Mouse (Mus musculus): ENCODE measurements around the gene Ppp1ca. TPM values are rescaled to one million over a fixed set of nuclear protein-coding genes. Genes with fewer than 3 reads are reported as not detected.

Gene Ppp1ca
- polyA plus RNA-seq, 1 experiment from 2014 or later = 866 TPM

GRCm38 (mm10) chr19:4162646-4163542, 29.0 kb upstream of the Ppp1ca start, which contains the start of gene Rps6kb2:
TSS of gene Rps6kb2 (minus strand) at chr19:4163354.
- WGBS = 7% methylated on average over 42 of the region's 42 CpGs
- peak within 1 kb of the TSS; percentile 44 for H3K27ac ChIP-seq (ENCODE audit: low read length)
- peak within 1 kb of the TSS; percentile 98 for H3K4me2 ChIP-seq (ENCODE audit: low read depth, low read length)
- no peaks in the 10 kb centered on the region for H3K27me3 ChIP-seq (ENCODE audit: control insufficient read depth, insufficient read depth, low read length)
- no peaks in the 10 kb centered on the region for H3K9me3 ChIP-seq (replicated peaks; ENCODE audit: control insufficient read depth, low read length)
- peak; percentile 78 for ATAC-seq (replicated peaks; ENCODE audit: extremely low read depth, insufficient read depth, low FRiP score)
- H3K4me1 ChIP-seq (ENCODE audit: control insufficient read depth, insufficient read depth, low read length) = peaks cover 24% of the 10 kb centered on the region
- H3K9ac ChIP-seq (ENCODE audit: low read length) = peak within 1 kb of the TSS; percentile 84
- peak within 1 kb of the TSS; percentile 75 for H3K4me3 ChIP-seq (ENCODE audit: low read length)
- H3K36me3 ChIP-seq (ENCODE audit: control insufficient read depth, insufficient read depth) = peaks cover 18% of the 10 kb centered on the region

- peak overlapping the region; percentile 44 for H3K27ac ChIP-seq (ENCODE audit: low read length)
- peak overlapping the region; percentile 75 for H3K4me3 ChIP-seq (ENCODE audit: low read length)
- H3K36me3 ChIP-seq (ENCODE audit: control insufficient read depth, insufficient read depth) = peaks cover 18% of the 10 kb centered on the region
- H3K27me3 ChIP-seq (ENCODE audit: control insufficient read depth, insufficient read depth, low read length) = no peaks in the 10 kb centered on the region
- peak overlapping the region; percentile 98 for H3K4me2 ChIP-seq (ENCODE audit: low read depth, low read length)
- peaks cover 24% of the 10 kb centered on the region for H3K4me1 ChIP-seq (ENCODE audit: control insufficient read depth, insufficient read depth, low read length)
- no peak for ATAC-seq (replicated peaks; ENCODE audit: extremely low read depth, insufficient read depth, low FRiP score)
- WGBS = 29% methylated on average over 4 of the region's 4 CpGs
- no peaks in the 10 kb centered on the region for H3K9me3 ChIP-seq (replicated peaks; ENCODE audit: control insufficient read depth, low read length)
- peak overlapping the region; percentile 84 for H3K9ac ChIP-seq (ENCODE audit: low read length)
Observed at GRCm38 (mm10) chr19:4163543-4163887, 28.4 kb upstream of the Ppp1ca start.

GRCm38 (mm10) chr19:4164100-4164499, 27.8 kb upstream of the Ppp1ca start:
- H3K27ac ChIP-seq (ENCODE audit: low read length) = no peak overlapping the region
- WGBS = 76% methylated on average over 3 of the region's 3 CpGs
- no peaks in the 10 kb centered on the region for H3K27me3 ChIP-seq (ENCODE audit: control insufficient read depth, insufficient read depth, low read length)
- H3K4me1 ChIP-seq (ENCODE audit: control insufficient read depth, insufficient read depth, low read length) = peaks cover 24% of the 10 kb centered on the region
- H3K4me3 ChIP-seq (ENCODE audit: low read length) = no peak overlapping the region
- H3K9ac ChIP-seq (ENCODE audit: low read length) = no peak overlapping the region
- ATAC-seq (replicated peaks; ENCODE audit: extremely low read depth, insufficient read depth, low FRiP score) = no peak
- H3K9me3 ChIP-seq (replicated peaks; ENCODE audit: control insufficient read depth, low read length) = no peaks in the 10 kb centered on the region
- H3K4me2 ChIP-seq (ENCODE audit: low read depth, low read length) = no peak overlapping the region
- H3K36me3 ChIP-seq (ENCODE audit: control insufficient read depth, insufficient read depth) = peaks cover 16% of the 10 kb centered on the region

- H3K9ac ChIP-seq (ENCODE audit: low read length) = no peak overlapping the region
- H3K4me2 ChIP-seq (ENCODE audit: low read depth, low read length) = no peak overlapping the region
- 69% methylated on average over 2 of the region's 2 CpGs for WGBS
- H3K27me3 ChIP-seq (ENCODE audit: control insufficient read depth, insufficient read depth, low read length) = no peaks in the 10 kb centered on the region
- ATAC-seq (replicated peaks; ENCODE audit: extremely low read depth, insufficient read depth, low FRiP score) = no peak
- no peak overlapping the region for H3K27ac ChIP-seq (ENCODE audit: low read length)
- no peak overlapping the region for H3K4me3 ChIP-seq (ENCODE audit: low read length)
- peaks cover 25% of the 10 kb centered on the region for H3K4me1 ChIP-seq (ENCODE audit: control insufficient read depth, insufficient read depth, low read length)
- no peaks in the 10 kb centered on the region for H3K9me3 ChIP-seq (replicated peaks; ENCODE audit: control insufficient read depth, low read length)
- peaks cover 10% of the 10 kb centered on the region for H3K36me3 ChIP-seq (ENCODE audit: control insufficient read depth, insufficient read depth)
Observed at GRCm38 (mm10) chr19:4164721-4165120, 27.1 kb upstream of the Ppp1ca start.

- no peaks in the 10 kb centered on the region for H3K27me3 ChIP-seq (ENCODE audit: control insufficient read depth, insufficient read depth, low read length)
- no peaks in the 10 kb centered on the region for H3K36me3 ChIP-seq (ENCODE audit: control insufficient read depth, insufficient read depth)
- 0 out of 2 replicates have a peak overlapping the region, but pooled peaks have one; percentile 5 for H3K4me2 ChIP-seq (ENCODE audit: low read depth, low read length)
- WGBS = 35% methylated on average over 9 of the region's 9 CpGs
- no peak overlapping the region for H3K4me3 ChIP-seq (ENCODE audit: low read length)
- H3K27ac ChIP-seq (ENCODE audit: low read length) = peak overlapping the region; percentile 92
- ATAC-seq (replicated peaks; ENCODE audit: extremely low read depth, insufficient read depth, low FRiP score) = no peak
- H3K9me3 ChIP-seq (replicated peaks; ENCODE audit: control insufficient read depth, low read length) = no peaks in the 10 kb centered on the region
- peak overlapping the region; percentile 53; the same call in 1 of the 2 replicates for H3K9ac ChIP-seq (ENCODE audit: low read length)
- peaks cover 46% of the 10 kb centered on the region for H3K4me1 ChIP-seq (ENCODE audit: control insufficient read depth, insufficient read depth, low read length)
Observed at GRCm38 (mm10) chr19:4166678-4167476, 25.0 kb upstream of the Ppp1ca start.

GRCm38 (mm10) chr19:4169378-4169784, 22.5 kb upstream of the Ppp1ca start:
- peak overlapping the region; percentile 58 for H3K4me3 ChIP-seq (ENCODE audit: low read length)
- H3K27me3 ChIP-seq (ENCODE audit: control insufficient read depth, insufficient read depth, low read length) = no peaks in the 10 kb centered on the region
- peak overlapping the region; percentile 94 for H3K9ac ChIP-seq (ENCODE audit: low read length)
- H3K4me1 ChIP-seq (ENCODE audit: control insufficient read depth, insufficient read depth, low read length) = peaks cover 53% of the 10 kb centered on the region
- H3K4me2 ChIP-seq (ENCODE audit: low read depth, low read length) = peak overlapping the region; percentile 93
- H3K36me3 ChIP-seq (ENCODE audit: control insufficient read depth, insufficient read depth) = no peaks in the 10 kb centered on the region
- H3K9me3 ChIP-seq (replicated peaks; ENCODE audit: control insufficient read depth, low read length) = no peaks in the 10 kb centered on the region
- peak; percentile 90 for ATAC-seq (replicated peaks; ENCODE audit: extremely low read depth, insufficient read depth, low FRiP score)
- H3K27ac ChIP-seq (ENCODE audit: low read length) = peak overlapping the region; percentile 97
- WGBS = under 1% methylated on average over 43 of the region's 43 CpGs

- peak overlapping the region; percentile 97 for H3K27ac ChIP-seq (ENCODE audit: low read length)
- no peaks in the 10 kb centered on the region for H3K9me3 ChIP-seq (replicated peaks; ENCODE audit: control insufficient read depth, low read length)
- H3K4me3 ChIP-seq (ENCODE audit: low read length) = peak overlapping the region; percentile 58
- no peaks in the 10 kb centered on the region for H3K27me3 ChIP-seq (ENCODE audit: control insufficient read depth, insufficient read depth, low read length)
- H3K4me1 ChIP-seq (ENCODE audit: control insufficient read depth, insufficient read depth, low read length) = peaks cover 55% of the 10 kb centered on the region
- peak overlapping the region; percentile 93 for H3K4me2 ChIP-seq (ENCODE audit: low read depth, low read length)
- H3K9ac ChIP-seq (ENCODE audit: low read length) = peak overlapping the region; percentile 94
- WGBS = 8% methylated on average over 27 of the region's 27 CpGs
- no peaks in the 10 kb centered on the region for H3K36me3 ChIP-seq (ENCODE audit: control insufficient read depth, insufficient read depth)
- peak; percentile 19 for ATAC-seq (replicated peaks; ENCODE audit: extremely low read depth, insufficient read depth, low FRiP score)
Observed at GRCm38 (mm10) chr19:4169810-4170209, 22.1 kb upstream of the Ppp1ca start.

- Histone ChIP-seq H3K9ac (ENCODE audit: low read length) (peak overlapping the region; percentile 94), H3K4me3 (ENCODE audit: low read length) (no peak overlapping the region), H3K27ac (ENCODE audit: low read length) (peak overlapping the region; percentile 97), H3K36me3 (ENCODE audit: control insufficient read depth, insufficient read depth) (no peaks in the 10 kb centered on the region), H3K27me3 (ENCODE audit: control insufficient read depth, insufficient read depth, low read length) (no peaks in the 10 kb centered on the region), H3K4me1 (ENCODE audit: control insufficient read depth, insufficient read depth, low read length) (peaks cover 65% of the 10 kb centered on the region), H3K9me3 (replicated peaks; ENCODE audit: control insufficient read depth, low read length) (no peaks in the 10 kb centered on the region), H3K4me2 (ENCODE audit: low read depth, low read length) (peak overlapping the region; percentile 51)
- no peak for ATAC-seq (replicated peaks; ENCODE audit: extremely low read depth, insufficient read depth, low FRiP score)
- 88% methylated on average over 10 of the region's 10 CpGs for WGBS
Observed at GRCm38 (mm10) chr19:4170723-4171392, 21.0 kb upstream of the Ppp1ca start.
